Mouse (Mus musculus) midbrain, embryonic 10.5 days (tissue): ENCODE measurements at regions not wholly inside any gene's neighbourhood (a gene's known extent, or its start where the extent isn't known, plus 50 kb on each side); places are given as distances from the start of the nearest gene placed in this dataset.

Experiments used
- DNase-seq: peaks from one replicate; pipeline ENCODE4 v3.0.0-alpha.2; 2017; ENCODE audit warnings: low spot score
- H3K27ac ChIP-seq: fragments of 300-500 bp; sonication (generic); replicated peaks from 2 replicates; pipeline ENCODE4 v1.5.1; 2016; ENCODE audit warnings: mild to moderate bottlenecking
- H3K27me3 ChIP-seq: fragments of 300-500 bp; sonication (generic); 2 replicates; pipeline ENCODE4 v1.6.1; 2016; ENCODE audit warnings: low read depth, mild to moderate bottlenecking; ENCODE audit not compliant: poor library complexity, severe bottlenecking
- H3K36me3 ChIP-seq: fragments of 300-500 bp; sonication (generic); 2 replicates; pipeline ENCODE4 v1.6.1; 2016; ENCODE audit warnings: mild to moderate bottlenecking, moderate library complexity
- H3K4me1 ChIP-seq: fragments of 300-500 bp; sonication (generic); 2 replicates; pipeline ENCODE4 v1.6.1; 2016
- H3K4me3 ChIP-seq: fragments of 300-500 bp; sonication (generic); 2 replicates; pipeline ENCODE4 v1.5.1; 2016; ENCODE audit warnings: mild to moderate bottlenecking, moderate library complexity
- H3K9me3 ChIP-seq: fragments of 300-500 bp; sonication (generic); replicated peaks from 2 replicates; pipeline ENCODE4 v1.6.1; 2016; ENCODE audit warnings: mild to moderate bottlenecking
- WGBS: fragments of 180-500 bp; shearing (Covaris S2); methylation state at CpG from one replicate; pipeline ENCODE4 v1.1.7; 2016; 5-methylcytosine and 5-hydroxymethylcytosine counted together

DNA sequence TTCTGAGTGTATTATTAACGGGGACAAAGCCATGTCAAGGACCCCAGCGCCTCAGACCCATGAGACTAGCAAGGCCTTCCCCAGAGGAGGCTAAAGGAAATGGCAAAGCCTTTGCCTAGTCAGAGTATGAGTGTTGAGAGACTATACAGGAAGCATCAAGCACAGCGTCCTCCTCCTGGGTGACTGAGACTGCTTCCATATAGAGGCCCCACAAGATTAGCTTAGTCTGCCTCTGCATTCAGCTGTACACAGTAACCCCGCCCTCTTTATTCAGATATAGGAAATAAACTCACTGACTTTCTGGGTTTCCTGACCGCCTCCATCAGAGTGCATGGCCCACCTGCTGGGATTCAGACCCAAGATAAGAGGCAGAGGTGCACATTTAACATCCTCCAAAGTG, 192.8 kb upstream of the Hes1 start:
- H3K36me3 ChIP-seq, result no peaks in the 10 kb centered on the region
- WGBS, result 85% methylated on average over 5 of the region's 5 CpGs
- H3K4me3 ChIP-seq, result no peak overlapping the region
- no peak for DNase-seq
- no peaks in the 10 kb centered on the region for H3K9me3 ChIP-seq
- H3K27me3 ChIP-seq, result peaks cover 76% of the 10 kb centered on the region
- H3K27ac ChIP-seq, result no peak overlapping the region
- peaks cover 22% of the 10 kb centered on the region for H3K4me1 ChIP-seq

DNA sequence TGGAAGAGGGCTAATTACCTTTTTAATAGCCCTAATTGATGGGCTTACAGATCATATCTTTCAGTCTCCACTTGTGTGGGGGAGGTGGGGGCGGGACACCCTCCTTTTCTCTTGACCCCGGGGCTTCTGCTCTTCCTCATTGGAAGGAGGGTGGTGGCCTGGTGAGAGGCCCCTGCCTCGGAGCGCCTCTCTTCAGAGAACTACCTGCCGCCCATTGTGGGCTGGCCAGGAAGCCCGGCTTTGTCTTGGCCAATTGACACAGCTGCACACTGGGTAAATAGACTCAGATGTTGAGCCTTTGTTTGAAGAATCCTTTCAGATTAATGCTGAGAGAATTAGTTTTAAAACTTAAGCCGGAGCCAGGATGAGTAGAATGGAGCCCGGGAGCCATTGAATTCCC, 188.0 kb upstream of the Hes1 start:
- Histone ChIP-seq H3K27ac (peak overlapping the region; percentile 69), H3K36me3 (no peaks in the 10 kb centered on the region), H3K4me1 (peaks cover 41% of the 10 kb centered on the region), H3K27me3 (peaks cover 93% of the 10 kb centered on the region), H3K4me3 (0 out of 2 replicates have a peak overlapping the region, but pooled peaks have one; percentile 9), H3K9me3 (no peaks in the 10 kb centered on the region)
- DNase-seq, result peak; percentile 42
- 5% methylated on average over 8 of the region's 8 CpGs for WGBS

DNA sequence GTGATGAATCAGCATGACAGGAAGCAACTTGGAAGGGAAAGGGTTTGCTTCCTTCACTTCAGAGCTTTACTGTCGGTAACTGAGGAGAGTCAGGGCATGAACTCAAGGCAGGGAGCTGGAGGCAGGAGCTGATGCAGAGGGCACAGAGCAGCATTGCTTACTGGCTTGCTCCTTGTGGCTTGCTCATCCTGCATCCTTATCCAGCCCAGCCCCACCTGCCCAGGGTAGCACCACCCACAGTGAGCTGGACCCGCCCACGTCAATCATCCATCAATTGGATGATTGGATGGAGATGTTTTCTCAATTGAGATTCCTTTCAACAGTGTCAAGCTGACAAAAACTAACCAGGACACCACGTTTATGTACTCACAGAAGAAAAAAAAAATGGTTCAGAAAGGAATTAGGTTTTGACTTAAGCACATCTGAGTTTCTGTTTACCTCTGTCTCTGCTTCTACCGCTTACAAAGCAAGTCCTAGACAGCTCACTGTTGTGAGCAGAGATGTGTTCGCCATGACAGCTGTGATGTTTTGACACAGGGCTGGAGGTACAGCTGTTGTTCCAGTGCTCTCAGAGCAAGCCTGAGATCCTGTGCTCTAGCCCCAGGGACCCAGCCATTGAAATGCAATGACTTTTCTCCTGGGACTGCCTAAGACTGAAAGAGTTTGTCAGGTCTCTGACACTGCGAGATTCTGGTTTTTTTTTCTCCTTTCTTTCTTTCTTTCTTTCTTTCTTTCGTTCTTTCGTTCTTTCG, 186.6 kb upstream of the Hes1 start:
- peak; percentile 27 for DNase-seq
- Histone ChIP-seq H3K9me3 (no peaks in the 10 kb centered on the region), H3K4me1 (peaks cover 44% of the 10 kb centered on the region), H3K36me3 (no peaks in the 10 kb centered on the region), H3K27me3 (peaks cover 93% of the 10 kb centered on the region), H3K27ac (no peak overlapping the region), H3K4me3 (no peak overlapping the region)
- WGBS, result 23% methylated on average over 10 of the region's 10 CpGs

GRCm38 (mm10) chr16:29879665-29880064, 184.5 kb upstream of the Hes1 start:
- Histone ChIP-seq H3K27ac (no peak overlapping the region), H3K4me1 (peaks cover 65% of the 10 kb centered on the region), H3K27me3 (peaks cover 95% of the 10 kb centered on the region), H3K9me3 (no peaks in the 10 kb centered on the region), H3K4me3 (no peak overlapping the region), H3K36me3 (no peaks in the 10 kb centered on the region)
- WGBS, result 88% methylated on average over 6 of the region's 6 CpGs
- DNase-seq, result no peak

GRCm38 (mm10) chr16:29881497-29881896, 182.7 kb upstream of the Hes1 start:
- H3K4me3 ChIP-seq, result no peak overlapping the region
- peaks cover 52% of the 10 kb centered on the region for H3K4me1 ChIP-seq
- no peak for DNase-seq
- WGBS, result 62% methylated on average over 12 of the region's 12 CpGs
- peaks cover 96% of the 10 kb centered on the region for H3K27me3 ChIP-seq
- no peaks in the 10 kb centered on the region for H3K9me3 ChIP-seq
- no peak overlapping the region for H3K27ac ChIP-seq
- H3K36me3 ChIP-seq, result no peaks in the 10 kb centered on the region

DNA sequence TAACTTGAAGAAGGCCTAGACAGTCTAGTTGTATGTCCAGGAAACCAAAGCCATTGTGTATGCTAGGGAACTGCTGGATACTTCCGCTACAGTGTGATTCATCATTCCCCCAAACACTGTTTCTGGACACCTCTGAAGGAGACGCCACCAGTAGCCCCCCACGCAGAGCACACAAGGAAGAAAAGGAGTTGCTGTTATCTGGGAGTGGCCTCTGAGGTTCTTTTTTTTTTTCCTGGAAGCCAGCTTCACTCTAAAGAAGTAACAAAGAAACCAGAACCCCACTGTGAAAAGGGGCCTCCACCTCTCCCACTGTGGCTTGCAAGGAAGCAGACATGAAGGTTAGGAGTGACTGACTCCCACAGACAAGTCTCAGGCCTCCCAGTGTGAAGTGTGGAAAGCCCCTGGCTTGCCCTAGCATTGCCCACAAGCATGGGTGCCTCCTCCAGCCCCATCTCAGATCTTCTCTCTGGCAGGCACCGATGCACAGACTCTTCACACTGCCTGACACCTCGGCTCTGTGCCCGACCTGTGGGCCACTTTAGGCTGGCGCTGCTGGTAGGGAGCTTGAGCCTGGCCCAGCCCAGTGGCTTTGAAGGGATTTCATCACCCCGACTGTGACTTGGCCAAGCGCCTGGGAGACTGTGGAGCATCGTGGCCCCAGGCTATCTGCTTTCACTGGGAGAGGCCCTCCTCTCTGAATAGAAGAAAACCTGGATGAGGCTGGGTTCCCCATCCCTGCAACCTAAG, 181.8 kb upstream of the Hes1 start:
- Histone ChIP-seq H3K4me3 (no peak overlapping the region), H3K36me3 (no peaks in the 10 kb centered on the region), H3K9me3 (no peaks in the 10 kb centered on the region), H3K27ac (peak overlapping the region; percentile 74), H3K27me3 (peaks cover 94% of the 10 kb centered on the region), H3K4me1 (peaks cover 43% of the 10 kb centered on the region)
- peak; percentile 35 for DNase-seq
- WGBS, result 13% methylated on average over 10 of the region's 10 CpGs

DNA sequence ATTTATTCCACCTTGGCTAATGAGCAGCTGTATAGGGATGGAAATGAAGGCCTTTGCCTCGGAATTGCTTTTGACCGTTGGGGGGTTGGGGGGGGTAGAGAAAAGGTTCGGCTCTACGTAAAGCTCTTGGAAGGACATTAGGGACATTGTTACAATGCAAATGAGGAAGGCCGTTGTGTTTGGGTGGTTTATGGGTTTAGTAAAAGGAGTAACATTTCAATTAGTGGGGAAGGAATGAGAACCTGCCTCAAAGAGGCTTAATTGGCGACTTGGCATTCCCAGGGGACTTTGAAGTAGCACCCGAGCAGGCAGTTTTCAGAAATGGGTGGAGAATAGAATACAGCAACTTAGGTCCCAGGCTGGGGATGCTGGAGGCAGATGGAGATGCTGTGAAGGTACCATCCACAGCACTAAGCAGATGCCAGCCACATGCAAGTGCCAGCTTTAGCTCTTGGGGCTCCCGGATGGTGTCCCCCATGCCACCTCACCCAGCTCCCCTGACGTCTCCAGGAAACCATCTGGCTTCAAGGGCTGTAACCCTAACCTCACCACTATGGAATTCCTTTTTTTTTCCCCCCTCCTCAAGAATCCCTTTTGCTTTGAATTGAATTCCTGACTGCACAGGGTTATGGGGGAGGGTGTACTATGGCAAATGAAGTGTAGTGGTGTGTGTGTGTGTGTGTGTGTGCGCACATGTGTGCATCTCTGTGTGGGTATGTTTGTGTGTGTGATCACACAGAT, 180.8 kb upstream of the Hes1 start:
- Histone ChIP-seq H3K27me3 (peaks cover 88% of the 10 kb centered on the region), H3K27ac (peak overlapping the region; percentile 25; the same call in 1 of the 2 replicates)
- WGBS, result 10% methylated on average over 10 of the region's 10 CpGs

GRCm38 (mm10) chr16:29884899-29885298, 179.3 kb upstream of the Hes1 start:
- peaks cover 82% of the 10 kb centered on the region for H3K27me3 ChIP-seq
- H3K4me1 ChIP-seq, result peaks cover 44% of the 10 kb centered on the region
- H3K4me3 ChIP-seq, result no peak overlapping the region

More for the DNA sequence above, 180.8 kb upstream of the Hes1 start:
- peaks cover 38% of the 10 kb centered on the region for H3K4me1 ChIP-seq
- no peak overlapping the region for H3K4me3 ChIP-seq
- no peak for DNase-seq
- H3K9me3 ChIP-seq, result no peaks in the 10 kb centered on the region
- no peaks in the 10 kb centered on the region for H3K36me3 ChIP-seq

GRCm38 (mm10) chr16:29886755-29887154, 177.4 kb upstream of the Hes1 start:
- 89% methylated on average over 4 of the region's 4 CpGs for WGBS
- no peak overlapping the region for H3K4me3 ChIP-seq
- peaks cover 82% of the 10 kb centered on the region for H3K27me3 ChIP-seq
- no peak for DNase-seq
- no peaks in the 10 kb centered on the region for H3K9me3 ChIP-seq
- H3K36me3 ChIP-seq, result no peaks in the 10 kb centered on the region
- H3K4me1 ChIP-seq, result peaks cover 39% of the 10 kb centered on the region
- H3K27ac ChIP-seq, result no peak overlapping the region

More at GRCm38 (mm10) chr16:29884899-29885298, 179.3 kb upstream of the Hes1 start:
- Histone ChIP-seq H3K36me3 (no peaks in the 10 kb centered on the region), H3K27ac (0 out of 2 replicates have a peak overlapping the region, but pooled peaks have one; percentile 42), H3K9me3 (no peaks in the 10 kb centered on the region)
- WGBS, result 90% methylated on average over 4 of the region's 4 CpGs
- no peak for DNase-seq

GRCm38 (mm10) chr16:29889346-29889745, 174.8 kb upstream of the Hes1 start:
- H3K27ac ChIP-seq, result 0 out of 2 replicates have a peak overlapping the region, but pooled peaks have one; percentile 33
- peaks cover 32% of the 10 kb centered on the region for H3K4me1 ChIP-seq
- no peaks in the 10 kb centered on the region for H3K9me3 ChIP-seq
- H3K27me3 ChIP-seq, result peaks cover 82% of the 10 kb centered on the region
- WGBS, result 31% methylated on average over 4 of the region's 4 CpGs
- DNase-seq, result no peak
- H3K36me3 ChIP-seq, result no peaks in the 10 kb centered on the region
- no peak overlapping the region for H3K4me3 ChIP-seq

GRCm38 (mm10) chr16:29891472-29891871, 172.7 kb upstream of the Hes1 start:
- H3K27ac ChIP-seq, result no peak overlapping the region
- no peak for DNase-seq
- H3K27me3 ChIP-seq, result peaks cover 80% of the 10 kb centered on the region
- no peaks in the 10 kb centered on the region for H3K36me3 ChIP-seq
- no peak overlapping the region for H3K4me3 ChIP-seq
- H3K9me3 ChIP-seq, result no peaks in the 10 kb centered on the region
- peaks cover 32% of the 10 kb centered on the region for H3K4me1 ChIP-seq
- WGBS, result 65% methylated on average over 7 of the region's 7 CpGs
